Mouse (Mus musculus): ENCODE results near the gene St6galnac3. TPM values are rescaled to one million over a fixed set of nuclear protein-coding genes. Genes with fewer than 3 reads are reported as not detected.

The St6galnac3 gene
- polyA plus RNA-seq, 1 experiment from 2014 or later, result 31.9 TPM

DNA sequence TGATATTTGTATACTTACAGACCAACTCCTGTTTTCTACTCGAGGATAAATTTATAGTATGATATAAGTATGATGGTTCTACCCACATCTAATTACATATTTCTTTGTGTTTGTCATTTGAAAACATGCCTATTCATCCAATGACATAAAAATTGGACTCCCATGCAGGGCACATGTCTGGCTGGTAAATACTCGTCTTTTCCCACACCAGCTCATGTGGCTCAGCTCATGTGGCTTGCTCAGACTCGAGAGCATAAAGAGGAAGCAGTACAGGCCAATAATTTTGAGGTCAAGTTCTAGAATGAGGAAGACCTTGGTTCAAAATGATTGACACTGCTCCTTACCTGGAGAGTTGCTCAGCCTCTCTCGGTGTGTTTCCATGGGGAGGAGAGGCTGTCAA is 416.6 kb downstream of the St6galnac3 start:
- Histone ChIP-seq H3K36me3 (no peaks in the 10 kb centered on the region), H3K9ac (no peak overlapping the region), H3K4me2 (no peak overlapping the region), H3K27me3 (no peaks in the 10 kb centered on the region), H3K27ac (no peak overlapping the region), H3K9me3 (no peaks in the 10 kb centered on the region), H3K4me3 (no peak overlapping the region), H3K4me1 (no peaks in the 10 kb centered on the region)
- WGBS, result 76% methylated on average over 4 of the region's 4 CpGs
- no peak for ATAC-seq (ENCODE audit: borderline replicate concordance, extremely low read depth, low FRiP score, low TSS enrichment)

- WGBS, result 77% methylated on average over 3 of the region's 3 CpGs
- H3K4me3 ChIP-seq, result no peak overlapping the region
- no peak for ATAC-seq (ENCODE audit: borderline replicate concordance, extremely low read depth, low FRiP score, low TSS enrichment)
Measured at GRCm38 (mm10) chr3:153305153-153305552, 419.8 kb downstream of the St6galnac3 start.

DNA sequence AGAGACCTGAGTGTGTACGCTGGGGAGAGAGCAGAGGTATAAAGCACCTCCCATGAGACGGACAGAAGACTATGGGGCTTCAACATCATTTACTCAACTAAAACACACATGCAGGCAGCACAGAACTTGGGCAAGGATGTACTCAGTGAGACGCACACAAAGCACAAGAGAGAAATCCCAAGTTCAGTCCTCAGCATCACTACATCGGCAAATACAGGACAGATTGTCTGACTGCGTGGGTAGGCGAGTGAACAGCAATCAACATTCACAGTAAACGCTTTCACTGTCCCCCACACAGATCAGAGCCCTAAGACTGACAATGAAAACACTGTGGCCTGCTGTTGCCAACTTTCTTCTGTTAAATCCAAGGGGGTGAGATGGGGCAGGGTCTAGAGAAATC is 422.6 kb downstream of the St6galnac3 start:
- H3K27me3 ChIP-seq, result no peaks in the 10 kb centered on the region
- no peaks in the 10 kb centered on the region for H3K36me3 ChIP-seq
- no peak overlapping the region for H3K4me3 ChIP-seq
- WGBS, result 87% methylated on average over 7 of the region's 7 CpGs
- no peak overlapping the region for H3K4me2 ChIP-seq
- no peak overlapping the region for H3K9ac ChIP-seq
- H3K27ac ChIP-seq, result no peak overlapping the region
- ATAC-seq (ENCODE audit: borderline replicate concordance, extremely low read depth, low FRiP score, low TSS enrichment), result no peak
- H3K4me1 ChIP-seq, result no peaks in the 10 kb centered on the region
- H3K9me3 ChIP-seq, result no peaks in the 10 kb centered on the region

More at GRCm38 (mm10) chr3:153305153-153305552, 419.8 kb downstream of the St6galnac3 start:
- H3K9ac ChIP-seq, result no peak overlapping the region
- no peak overlapping the region for H3K27ac ChIP-seq
- no peaks in the 10 kb centered on the region for H3K36me3 ChIP-seq
- no peaks in the 10 kb centered on the region for H3K9me3 ChIP-seq
- no peaks in the 10 kb centered on the region for H3K27me3 ChIP-seq
- no peak overlapping the region for H3K4me2 ChIP-seq
- no peaks in the 10 kb centered on the region for H3K4me1 ChIP-seq

DNA sequence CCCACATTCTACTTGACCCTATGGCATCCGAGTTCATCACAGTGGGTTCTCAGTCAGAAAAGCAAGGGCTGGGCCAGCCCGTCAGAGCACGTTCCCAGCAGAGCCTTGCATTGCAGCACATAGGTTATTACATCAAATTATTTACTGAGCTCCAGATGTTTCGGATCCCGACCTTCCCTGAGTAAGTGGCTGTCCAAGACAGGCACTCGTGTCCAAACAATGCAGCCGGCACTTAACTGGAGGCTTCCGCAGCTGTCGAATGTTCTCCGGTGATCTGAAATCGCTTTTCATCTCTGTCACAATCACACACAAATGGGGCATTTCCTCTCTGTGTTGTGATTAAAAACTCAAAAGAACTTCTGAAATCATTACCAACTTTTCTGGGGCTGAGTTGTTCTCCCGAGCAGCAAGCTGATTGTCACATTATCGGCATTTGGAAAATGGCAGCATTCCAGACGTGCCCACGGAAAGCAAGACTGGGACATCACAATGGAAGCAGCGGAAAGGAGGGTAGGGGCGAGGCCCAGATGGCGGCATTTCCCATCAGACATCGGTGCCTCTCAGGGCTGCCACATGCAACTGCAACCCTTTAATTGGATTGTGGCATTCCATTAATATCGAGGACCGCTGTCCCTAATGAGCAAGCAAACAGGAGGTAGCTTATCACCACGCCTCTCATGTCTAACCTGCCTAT is 428.5 kb downstream of the St6galnac3 start:
- ATAC-seq (ENCODE audit: borderline replicate concordance, extremely low read depth, low FRiP score, low TSS enrichment), result peak; percentile 77
- H3K36me3 ChIP-seq, result no peaks in the 10 kb centered on the region
- H3K27me3 ChIP-seq, result no peaks in the 10 kb centered on the region
- peak overlapping the region; percentile 28; the same call in 1 of the 2 replicates for H3K4me2 ChIP-seq
- no peak overlapping the region for H3K4me3 ChIP-seq
- H3K27ac ChIP-seq, result no peak overlapping the region
- H3K9ac ChIP-seq, result no peak overlapping the region
- no peaks in the 10 kb centered on the region for H3K9me3 ChIP-seq
- peaks cover 6% of the 10 kb centered on the region; the same call in 1 of the 2 replicates for H3K4me1 ChIP-seq
- WGBS, result 36% methylated on average over 22 of the region's 22 CpGs

DNA sequence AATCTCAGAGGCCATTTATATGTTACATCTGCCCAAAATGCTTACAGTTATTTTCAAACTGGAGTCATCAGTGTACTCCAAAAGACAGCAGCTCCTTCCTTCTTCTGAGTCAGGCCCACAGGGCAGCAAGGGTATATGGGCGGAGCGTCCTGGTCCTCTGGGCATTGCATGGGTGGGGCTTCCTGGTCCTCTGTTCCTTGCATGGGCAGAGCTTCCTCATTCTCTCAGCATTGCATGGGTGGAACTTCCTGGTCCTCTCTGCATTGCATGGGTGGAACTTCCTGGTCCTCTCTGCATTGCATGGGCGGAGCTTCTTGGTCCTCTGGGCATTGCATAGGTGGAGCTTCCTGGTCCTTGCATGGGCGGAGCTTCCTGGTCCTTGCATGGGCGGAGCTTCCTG is 432.1 kb downstream of the St6galnac3 start:
- H3K4me1 ChIP-seq, result peaks cover 6% of the 10 kb centered on the region; the same call in 1 of the 2 replicates
- H3K27me3 ChIP-seq, result no peaks in the 10 kb centered on the region
- no peak overlapping the region for H3K4me2 ChIP-seq
- H3K36me3 ChIP-seq, result no peaks in the 10 kb centered on the region
- peak; percentile 32; the same call in 1 of the 2 replicates for ATAC-seq (ENCODE audit: borderline replicate concordance, extremely low read depth, low FRiP score, low TSS enrichment)
- no peak overlapping the region for H3K4me3 ChIP-seq
- 89% methylated on average over 5 of the region's 5 CpGs for WGBS
- H3K9ac ChIP-seq, result no peak overlapping the region
- no peaks in the 10 kb centered on the region for H3K9me3 ChIP-seq
- no peak overlapping the region for H3K27ac ChIP-seq

DNA sequence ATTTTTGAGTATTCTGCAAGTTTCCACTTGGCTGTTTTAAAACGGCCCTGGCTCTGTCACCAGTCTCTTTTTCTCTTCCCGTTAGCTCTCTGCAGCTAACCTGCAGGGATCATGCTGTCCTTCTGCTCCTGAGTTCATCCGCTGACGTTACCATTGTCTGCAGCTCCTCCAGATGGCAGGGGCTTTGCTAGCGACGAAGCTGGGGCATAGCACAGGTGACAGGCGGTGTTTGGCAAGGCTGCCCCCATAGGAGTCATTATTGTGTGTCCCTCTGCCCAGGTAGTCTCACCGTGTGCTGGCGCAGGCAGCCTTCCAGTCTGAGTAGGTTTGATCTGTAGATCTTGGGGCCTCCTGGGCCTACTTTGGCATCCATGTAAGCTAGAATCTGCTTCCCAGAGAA is 432.6 kb downstream of the St6galnac3 start:
- Histone ChIP-seq H3K4me3 (no peak overlapping the region), H3K27ac (no peak overlapping the region), H3K36me3 (no peaks in the 10 kb centered on the region), H3K4me1 (peaks cover 6% of the 10 kb centered on the region; the same call in 1 of the 2 replicates), H3K4me2 (no peak overlapping the region), H3K9ac (no peak overlapping the region), H3K9me3 (no peaks in the 10 kb centered on the region), H3K27me3 (no peaks in the 10 kb centered on the region)
- WGBS, result 84% methylated on average over 9 of the region's 9 CpGs
- ATAC-seq (ENCODE audit: borderline replicate concordance, extremely low read depth, low FRiP score, low TSS enrichment), result no peak

- 85% methylated on average over 6 of the region's 6 CpGs for WGBS
- Histone ChIP-seq H3K4me3 (no peak overlapping the region), H3K4me2 (no peak overlapping the region), H3K4me1 (peaks cover 6% of the 10 kb centered on the region; the same call in 1 of the 2 replicates), H3K9me3 (no peaks in the 10 kb centered on the region), H3K27me3 (no peaks in the 10 kb centered on the region), H3K9ac (no peak overlapping the region), H3K27ac (no peak overlapping the region), H3K36me3 (no peaks in the 10 kb centered on the region)
- ATAC-seq (ENCODE audit: borderline replicate concordance, extremely low read depth, low FRiP score, low TSS enrichment), result no peak
Measured at GRCm38 (mm10) chr3:153291406-153292045, 433.4 kb downstream of the St6galnac3 start.

DNA sequence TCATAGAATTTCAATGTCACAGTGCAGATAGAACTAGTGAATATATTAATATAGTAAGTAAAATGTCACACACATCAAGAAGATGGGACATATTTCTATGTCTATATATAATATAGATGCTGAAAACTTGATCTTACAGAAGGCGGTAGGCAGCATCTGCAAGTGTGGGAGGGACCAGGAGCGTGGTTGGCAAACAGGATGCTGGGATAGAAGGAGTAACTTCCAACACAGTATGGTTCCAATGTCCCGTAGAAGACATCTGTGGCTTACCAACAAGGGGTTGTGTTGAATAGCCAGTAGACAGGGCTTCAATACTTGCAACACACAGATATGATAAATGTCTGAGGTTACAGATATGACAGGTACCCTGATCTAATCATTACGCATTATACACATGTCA is 435.0 kb downstream of the St6galnac3 start:
- no peak for ATAC-seq (ENCODE audit: borderline replicate concordance, extremely low read depth, low FRiP score, low TSS enrichment)
- no peaks in the 10 kb centered on the region for H3K27me3 ChIP-seq
- H3K36me3 ChIP-seq, result no peaks in the 10 kb centered on the region
- H3K27ac ChIP-seq, result no peak overlapping the region
- H3K4me1 ChIP-seq, result no peaks in the 10 kb centered on the region
- WGBS, result 93% methylated on average over 4 of the region's 4 CpGs
- no peaks in the 10 kb centered on the region for H3K9me3 ChIP-seq
- no peak overlapping the region for H3K4me2 ChIP-seq
- H3K9ac ChIP-seq, result no peak overlapping the region
- H3K4me3 ChIP-seq, result no peak overlapping the region

DNA sequence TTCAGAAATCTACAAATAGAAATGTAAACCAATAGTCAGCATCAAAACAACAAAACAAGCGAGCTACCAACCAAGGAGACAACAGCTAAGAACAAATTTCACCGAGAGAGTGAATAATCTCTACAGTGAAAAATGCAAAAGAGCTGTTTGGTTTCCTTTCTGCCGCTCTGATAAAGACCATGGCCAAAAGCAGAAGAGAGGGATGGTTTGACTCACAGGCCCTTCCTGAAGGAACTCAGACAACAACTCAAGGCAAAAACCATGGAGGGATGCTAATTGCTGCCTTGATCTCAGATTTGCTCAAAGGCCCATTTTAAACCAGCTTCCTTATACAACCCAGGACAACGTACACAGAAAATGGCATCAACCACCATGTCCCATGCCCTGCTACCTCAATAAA is 437.4 kb downstream of the St6galnac3 start:
- Histone ChIP-seq H3K4me3 (no peak overlapping the region), H3K4me2 (no peak overlapping the region), H3K27me3 (no peaks in the 10 kb centered on the region), H3K9ac (no peak overlapping the region), H3K27ac (no peak overlapping the region), H3K36me3 (no peaks in the 10 kb centered on the region), H3K4me1 (peaks cover 5% of the 10 kb centered on the region), H3K9me3 (no peaks in the 10 kb centered on the region)
- no peak for ATAC-seq (ENCODE audit: borderline replicate concordance, extremely low read depth, low FRiP score, low TSS enrichment)
- WGBS, result 92% methylated on average over 4 of the region's 4 CpGs

- no peak for ATAC-seq (ENCODE audit: borderline replicate concordance, extremely low read depth, low FRiP score, low TSS enrichment)
- no peak overlapping the region for H3K27ac ChIP-seq
- H3K4me2 ChIP-seq, result no peak overlapping the region
- H3K4me1 ChIP-seq, result peaks cover 10% of the 10 kb centered on the region
- H3K9me3 ChIP-seq, result no peaks in the 10 kb centered on the region
- no peaks in the 10 kb centered on the region for H3K27me3 ChIP-seq
- no peaks in the 10 kb centered on the region for H3K36me3 ChIP-seq
- WGBS, result 91% methylated on average over 6 of the region's 6 CpGs
- no peak overlapping the region for H3K4me3 ChIP-seq
- H3K9ac ChIP-seq, result no peak overlapping the region
Measured at GRCm38 (mm10) chr3:153287081-153287480, 437.9 kb downstream of the St6galnac3 start.

- peaks cover 17% of the 10 kb centered on the region for H3K4me1 ChIP-seq
- H3K36me3 ChIP-seq, result no peaks in the 10 kb centered on the region
- H3K27me3 ChIP-seq, result no peaks in the 10 kb centered on the region
- 24% methylated on average over 16 of the region's 16 CpGs for WGBS
- H3K9me3 ChIP-seq, result no peaks in the 10 kb centered on the region
- H3K9ac ChIP-seq, result no peak overlapping the region
- no peak overlapping the region for H3K4me3 ChIP-seq
- H3K27ac ChIP-seq, result no peak overlapping the region
- ATAC-seq (ENCODE audit: borderline replicate concordance, extremely low read depth, low FRiP score, low TSS enrichment), result no peak
- peak overlapping the region; percentile 11; the same call in 1 of the 2 replicates for H3K4me2 ChIP-seq
Measured at GRCm38 (mm10) chr3:153282123-153282765, 442.7 kb downstream of the St6galnac3 start.

GRCm38 (mm10) chr3:153278249-153278648 is 446.7 kb downstream of the St6galnac3 start:
- 66% methylated on average over 5 of the region's 5 CpGs for WGBS
- no peaks in the 10 kb centered on the region for H3K27me3 ChIP-seq
- peaks cover 17% of the 10 kb centered on the region for H3K4me1 ChIP-seq
- ATAC-seq (ENCODE audit: borderline replicate concordance, extremely low read depth, low FRiP score, low TSS enrichment), result no peak
- no peaks in the 10 kb centered on the region for H3K36me3 ChIP-seq
- no peaks in the 10 kb centered on the region for H3K9me3 ChIP-seq
- H3K9ac ChIP-seq, result no peak overlapping the region
- H3K4me2 ChIP-seq, result no peak overlapping the region
- no peak overlapping the region for H3K4me3 ChIP-seq
- H3K27ac ChIP-seq, result no peak overlapping the region

Measured in lung, embryonic 15.5 days (tissue).